26 mouse cellular contexts compared by ENCODE assay signal in genomic region chr13:114419364-114419763, GRCm38 (mm10).
"Had no signal": no experiment of that assay in that cellular context is flagged by ENCODE, and none has a peak within 500 bp of the region (broad histone marks: within the 10 kb centered on the region; RNA-seq: fewer than 3 reads in every experiment).

No protein-coding gene starts in this region.

- H3K4me2 ChIP-seq: heart, embryonic 11.5 days; heart, embryonic 13.5 days; heart, embryonic 15.5 days; hindbrain, embryonic 12.5 days; hindbrain, embryonic 14.5 days; limb, embryonic 13.5 days; limb, embryonic 15.5 days; liver, embryonic 12.5 days had no signal

- H3K9me3 ChIP-seq: heart, embryonic 15.5 days; hindbrain, embryonic 10.5 days; hindbrain, embryonic 12.5 days; limb, embryonic 13.5 days; limb, embryonic 15.5 days; liver, embryonic 12.5 days had no signal

- H3K4me1 ChIP-seq: heart, embryonic 13.5 days; heart, embryonic 15.5 days; hindbrain, embryonic 10.5 days; hindbrain, embryonic 12.5 days; limb, embryonic 13.5 days; limb, embryonic 15.5 days; liver, embryonic 12.5 days had no signal

- DNase-seq: forebrain, postnatal 0 days; gastrocnemius, adult 2 months; gastrocnemius, postnatal 10 days; gastrocnemius, postnatal 25 days; heart, adult 11 months; heart, adult 2 months; heart, postnatal 4 days; kidney, adult 18-20 months; kidney, adult 8-10 months; kidney, postnatal 10 days; kidney, postnatal 25 days; kidney, postnatal 4 days; layer of hippocampus, adult 9-11 months; layer of hippocampus, postnatal 36 days; left cerebral cortex, postnatal 4 days had no signal

- H3K36me3 ChIP-seq: heart, embryonic 13.5 days; heart, embryonic 15.5 days; hindbrain, embryonic 10.5 days; hindbrain, embryonic 12.5 days; limb, embryonic 13.5 days; limb, embryonic 15.5 days; liver, embryonic 12.5 days had no signal

- H3K9ac ChIP-seq: forebrain, postnatal 0 days; heart, embryonic 13.5 days; heart, embryonic 15.5 days; hindbrain, embryonic 12.5 days; hindbrain, embryonic 14.5 days; limb, embryonic 13.5 days; limb, embryonic 15.5 days; liver, embryonic 12.5 days had no signal

- H3K27me3 ChIP-seq: heart, embryonic 13.5 days; heart, embryonic 15.5 days; hindbrain, embryonic 12.5 days; limb, embryonic 13.5 days; limb, embryonic 15.5 days; liver, embryonic 12.5 days had no signal

- H3K4me3 ChIP-seq: heart, adult 2 months; heart, embryonic 13.5 days; heart, embryonic 15.5 days; hindbrain, embryonic 10.5 days; hindbrain, embryonic 12.5 days; limb, embryonic 13.5 days; limb, embryonic 15.5 days; liver, embryonic 12.5 days had no signal

- ATAC-seq: forebrain, postnatal 0 days; hindbrain, embryonic 16.5 days; inflammation-experienced regulatory T-cells, adult 6 months; liver, embryonic 12.5 days had no signal

- H3K27ac ChIP-seq: gastrocnemius, adult 2 months; heart, adult 2 months; heart, embryonic 13.5 days; heart, embryonic 15.5 days; hindbrain, embryonic 10.5 days; hindbrain, embryonic 12.5 days; hindbrain, embryonic 14.5 days; limb, embryonic 13.5 days; limb, embryonic 15.5 days; liver, embryonic 12.5 days had no signal
